Mouse (Mus musculus): Measurements from ENCODE around the gene Det1. TPM values are rescaled to one million over a fixed set of nuclear protein-coding genes. Genes with fewer than 3 reads are reported as not detected.
A peak's percentile ranks its signal among the peaks of the same experiment; 100 is the strongest.

The Det1 gene
- 20.5 and 24.0 TPM in 2 replicates for polyA plus RNA-seq (2014; fragmentation: Nextera tagmentation; extraction: Ambion mirVana)

DNA sequence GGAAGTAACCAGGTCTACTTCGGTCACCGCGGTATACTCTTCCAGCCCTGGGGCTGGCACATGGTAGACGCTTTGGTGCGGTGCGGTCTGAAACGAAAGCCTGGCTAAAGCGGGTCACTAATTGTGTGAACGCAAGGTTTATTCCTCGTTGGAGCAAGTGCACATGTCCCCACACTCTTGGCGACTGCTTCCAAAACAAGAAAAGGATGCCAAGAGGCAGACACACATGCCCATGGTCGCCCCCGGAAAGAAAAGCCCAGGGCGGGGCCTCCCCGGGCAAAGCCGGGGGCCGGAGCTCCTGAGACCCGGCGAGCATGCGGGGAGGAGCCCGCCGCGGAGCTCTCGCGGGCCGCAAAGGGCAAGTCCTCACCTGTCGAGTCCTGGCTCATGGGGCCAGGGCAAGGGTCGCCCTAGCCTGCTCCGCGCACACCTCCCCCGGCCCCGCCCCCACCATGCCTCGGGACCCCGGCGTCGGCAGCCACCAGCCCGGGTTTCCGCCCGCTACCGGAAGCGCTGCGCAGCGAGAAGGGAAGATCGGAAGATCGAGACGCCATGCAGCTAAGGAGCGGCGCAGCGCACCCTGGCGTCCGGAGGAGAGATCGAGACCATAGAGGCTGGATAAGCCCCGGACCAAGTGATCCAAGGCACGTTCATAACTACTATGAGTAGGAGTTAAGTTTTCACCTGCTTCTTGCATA lies at the start of gene Det1:
Gene Det1 (minus strand): TSS at position 527 of the 698 bp plus-strand sequence.
- Histone ChIP-seq H3K9ac (ENCODE audit: low read length) (peak within 1 kb of the TSS; percentile 94), H3K27me3 (ENCODE audit: control insufficient read depth, insufficient read depth, low read length) (no peaks in the 10 kb centered on the region), H3K4me2 (peak within 1 kb of the TSS; percentile 69), H3K4me3 (ENCODE audit: low read depth, low read length) (peak within 1 kb of the TSS; percentile 89), H3K4me1 (ENCODE audit: control insufficient read depth, insufficient read depth, low read length) (peaks cover 8% of the 10 kb centered on the region; the same call in 1 of the 2 replicates), H3K36me3 (ENCODE audit: control insufficient read depth, insufficient read depth, low read length) (peaks cover 14% of the 10 kb centered on the region), H3K9me3 (ENCODE audit: control insufficient read depth, low read length) (no peaks in the 10 kb centered on the region), H3K27ac (ENCODE audit: low read depth, low read length) (peak within 1 kb of the TSS; percentile 54)
- ATAC-seq (ENCODE audit: low FRiP score), result peak; percentile 95
- under 1% methylated on average over 54 of the region's 54 CpGs for WGBS
- peak; percentile 99 for DNase-seq (ENCODE audit: low spot score, missing footprints)

GRCm38 (mm10) chr7:78895653-78896333 lies 48.7 kb upstream of the Det1 start, which contains the start of gene Aen:
Aen (plus strand) TSS chr7:78895854.
- 1% methylated on average over 53 of the region's 53 CpGs for WGBS
- Histone ChIP-seq H3K4me3 (ENCODE audit: low read depth, low read length) (peak within 1 kb of the TSS; percentile 73), H3K4me2 (peak within 1 kb of the TSS; percentile 96), H3K9ac (ENCODE audit: low read length) (peak within 1 kb of the TSS; percentile 75), H3K4me1 (ENCODE audit: control insufficient read depth, insufficient read depth, low read length) (peaks cover 12% of the 10 kb centered on the region), H3K9me3 (ENCODE audit: control insufficient read depth, low read length) (no peaks in the 10 kb centered on the region), H3K27ac (ENCODE audit: low read depth, low read length) (no peak within 1 kb of the TSS), H3K27me3 (ENCODE audit: control insufficient read depth, insufficient read depth, low read length) (no peaks in the 10 kb centered on the region), H3K36me3 (ENCODE audit: control insufficient read depth, insufficient read depth, low read length) (no peaks in the 10 kb centered on the region)
- peak; percentile 98 for ATAC-seq (ENCODE audit: low FRiP score)
- DNase-seq (ENCODE audit: low spot score, missing footprints), result peak; percentile 99

DNA sequence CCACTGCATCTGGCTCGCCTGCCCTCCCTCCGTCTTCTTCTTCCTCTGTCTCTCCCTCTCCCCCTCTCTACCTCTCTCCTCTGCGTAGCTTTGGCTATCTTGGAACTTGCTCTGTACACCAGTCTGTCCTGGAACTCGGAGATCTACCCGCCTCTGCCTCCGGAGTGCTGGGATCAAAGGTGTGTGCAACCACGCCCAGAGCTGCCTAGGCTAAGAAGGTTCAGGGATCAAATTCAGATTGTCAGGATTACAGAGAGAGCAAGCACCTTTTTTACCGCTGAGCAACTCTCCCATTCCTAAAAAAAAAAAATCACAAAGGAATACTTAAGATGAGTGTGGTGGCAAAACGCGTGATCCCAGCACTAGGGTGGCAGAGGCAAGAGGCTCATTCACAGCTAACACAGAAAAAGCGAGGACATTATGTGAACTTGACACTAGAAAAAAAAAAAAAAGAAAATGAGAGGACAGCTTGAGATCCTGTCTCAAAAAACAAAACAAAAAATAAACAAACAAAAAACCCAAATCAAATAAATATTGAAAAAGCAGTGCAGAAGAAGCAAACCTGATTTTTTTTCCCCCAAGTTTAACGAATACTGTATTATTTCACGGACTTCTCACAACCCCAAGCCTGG lies 48.1 kb upstream of the Det1 start:
- peak overlapping the region; percentile 17; the same call in 1 of the 2 replicates for H3K9ac ChIP-seq (ENCODE audit: low read length)
- H3K36me3 ChIP-seq (ENCODE audit: control insufficient read depth, insufficient read depth, low read length), result no peaks in the 10 kb centered on the region
- H3K27ac ChIP-seq (ENCODE audit: low read depth, low read length), result no peak overlapping the region
- ATAC-seq (ENCODE audit: low FRiP score) (no peak), DNase-seq (ENCODE audit: low spot score, missing footprints) (peak; percentile 81)
- 58% methylated on average over 13 of the region's 13 CpGs for WGBS
- no peaks in the 10 kb centered on the region for H3K27me3 ChIP-seq (ENCODE audit: control insufficient read depth, insufficient read depth, low read length)
- H3K4me2 ChIP-seq, result peak overlapping the region; percentile 96
- peak overlapping the region; percentile 73 for H3K4me3 ChIP-seq (ENCODE audit: low read depth, low read length)
- H3K4me1 ChIP-seq (ENCODE audit: control insufficient read depth, insufficient read depth, low read length), result peaks cover 12% of the 10 kb centered on the region
- no peaks in the 10 kb centered on the region for H3K9me3 ChIP-seq (ENCODE audit: control insufficient read depth, low read length)

GRCm38 (mm10) chr7:78893917-78894316 lies 46.9 kb upstream of the Det1 start:
- Histone ChIP-seq H3K27ac (ENCODE audit: low read depth, low read length) (no peak overlapping the region), H3K27me3 (ENCODE audit: control insufficient read depth, insufficient read depth, low read length) (no peaks in the 10 kb centered on the region), H3K4me1 (ENCODE audit: control insufficient read depth, insufficient read depth, low read length) (peaks cover 12% of the 10 kb centered on the region), H3K9ac (ENCODE audit: low read length) (no peak overlapping the region), H3K4me2 (no peak overlapping the region), H3K36me3 (ENCODE audit: control insufficient read depth, insufficient read depth, low read length) (no peaks in the 10 kb centered on the region), H3K9me3 (ENCODE audit: control insufficient read depth, low read length) (no peaks in the 10 kb centered on the region), H3K4me3 (ENCODE audit: low read depth, low read length) (no peak overlapping the region)
- 92% methylated on average over 10 of the region's 10 CpGs for WGBS
- peak; percentile 69 for DNase-seq (ENCODE audit: low spot score, missing footprints)
- no peak for ATAC-seq (ENCODE audit: low FRiP score)

GRCm38 (mm10) chr7:78890641-78891040 lies 43.6 kb upstream of the Det1 start:
- ATAC-seq (ENCODE audit: low FRiP score) (no peak; the same call in 1 of the 2 replicates), DNase-seq (ENCODE audit: low spot score, missing footprints) (peak; percentile 100)
- Histone ChIP-seq H3K36me3 (ENCODE audit: control insufficient read depth, insufficient read depth, low read length) (no peaks in the 10 kb centered on the region), H3K27me3 (ENCODE audit: control insufficient read depth, insufficient read depth, low read length) (no peaks in the 10 kb centered on the region; the same call in 1 of the 2 replicates), H3K4me3 (ENCODE audit: low read depth, low read length) (no peak overlapping the region), H3K4me1 (ENCODE audit: control insufficient read depth, insufficient read depth, low read length) (peaks cover 21% of the 10 kb centered on the region), H3K27ac (ENCODE audit: low read depth, low read length) (no peak overlapping the region), H3K9ac (ENCODE audit: low read length) (no peak overlapping the region), H3K9me3 (ENCODE audit: control insufficient read depth, low read length) (no peaks in the 10 kb centered on the region), H3K4me2 (no peak overlapping the region)
- 3% methylated on average over 16 of the region's 16 CpGs for WGBS

- H3K9ac ChIP-seq (ENCODE audit: low read length), result peak overlapping the region; percentile 14; the same call in 1 of the 2 replicates
- DNase-seq (ENCODE audit: low spot score, missing footprints) (peak; percentile 84), ATAC-seq (ENCODE audit: low FRiP score) (no peak)
- no peak overlapping the region for H3K4me3 ChIP-seq (ENCODE audit: low read depth, low read length)
- 0 out of 2 replicates have a peak overlapping the region, but pooled peaks have one; percentile 2 for H3K4me2 ChIP-seq
- no peaks in the 10 kb centered on the region for H3K9me3 ChIP-seq (ENCODE audit: control insufficient read depth, low read length)
- peaks cover 2% of the 10 kb centered on the region; the same call in 1 of the 2 replicates for H3K27me3 ChIP-seq (ENCODE audit: control insufficient read depth, insufficient read depth, low read length)
- peak overlapping the region; percentile 40 for H3K27ac ChIP-seq (ENCODE audit: low read depth, low read length)
- no peaks in the 10 kb centered on the region for H3K36me3 ChIP-seq (ENCODE audit: control insufficient read depth, insufficient read depth, low read length)
- 73% methylated on average over 9 of the region's 9 CpGs for WGBS
- peaks cover 42% of the 10 kb centered on the region for H3K4me1 ChIP-seq (ENCODE audit: control insufficient read depth, insufficient read depth, low read length)
Observed at GRCm38 (mm10) chr7:78887431-78887842, 40.4 kb upstream of the Det1 start.

DNA sequence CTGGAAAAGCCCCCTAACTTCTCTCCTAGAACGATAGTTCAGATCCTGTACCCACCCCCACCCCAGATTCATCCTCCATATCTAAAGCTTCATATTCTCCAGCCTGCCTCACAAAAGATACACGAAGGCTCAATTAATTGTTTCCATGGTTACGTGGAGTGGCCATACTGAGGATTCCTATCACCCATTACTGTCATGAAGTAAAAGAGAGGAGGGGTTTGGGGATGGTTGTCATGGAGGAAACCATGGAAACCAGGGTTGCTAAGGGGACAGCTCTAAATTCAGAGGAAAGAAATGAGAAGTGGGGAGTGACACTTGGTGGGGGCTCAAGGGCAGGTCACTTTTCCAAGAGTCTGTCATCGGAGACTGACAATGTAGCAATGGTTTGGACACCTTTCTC lies 39.4 kb upstream of the Det1 start:
- Histone ChIP-seq H3K27me3 (ENCODE audit: control insufficient read depth, insufficient read depth, low read length) (peaks cover 2% of the 10 kb centered on the region; the same call in 1 of the 2 replicates), H3K4me3 (ENCODE audit: low read depth, low read length) (peak overlapping the region; percentile 9; the same call in 1 of the 2 replicates), H3K9me3 (ENCODE audit: control insufficient read depth, low read length) (no peaks in the 10 kb centered on the region), H3K36me3 (ENCODE audit: control insufficient read depth, insufficient read depth, low read length) (no peaks in the 10 kb centered on the region), H3K9ac (ENCODE audit: low read length) (no peak overlapping the region), H3K4me1 (ENCODE audit: control insufficient read depth, insufficient read depth, low read length) (peaks cover 47% of the 10 kb centered on the region), H3K4me2 (peak overlapping the region; percentile 30; the same call in 1 of the 2 replicates), H3K27ac (ENCODE audit: low read depth, low read length) (peak overlapping the region; percentile 40)
- no peak for ATAC-seq (ENCODE audit: low FRiP score)
- 21% methylated on average over 4 of the region's 4 CpGs for WGBS
- peak; percentile 89 for DNase-seq (ENCODE audit: low spot score, missing footprints)

- H3K9ac ChIP-seq (ENCODE audit: low read length), result no peak overlapping the region
- H3K27ac ChIP-seq (ENCODE audit: low read depth, low read length), result no peak overlapping the region
- H3K4me1 ChIP-seq (ENCODE audit: control insufficient read depth, insufficient read depth, low read length), result peaks cover 53% of the 10 kb centered on the region
- H3K36me3 ChIP-seq (ENCODE audit: control insufficient read depth, insufficient read depth, low read length), result no peaks in the 10 kb centered on the region
- no peak for ATAC-seq (ENCODE audit: low FRiP score)
- DNase-seq (ENCODE audit: low spot score, missing footprints), result peak; percentile 80
- 86% methylated on average over 5 of the region's 5 CpGs for WGBS
- H3K4me2 ChIP-seq, result no peak overlapping the region
- no peak overlapping the region for H3K4me3 ChIP-seq (ENCODE audit: low read depth, low read length)
- no peaks in the 10 kb centered on the region for H3K9me3 ChIP-seq (ENCODE audit: control insufficient read depth, low read length)
- H3K27me3 ChIP-seq (ENCODE audit: control insufficient read depth, insufficient read depth, low read length), result peaks cover 2% of the 10 kb centered on the region; the same call in 1 of the 2 replicates
Observed at GRCm38 (mm10) chr7:78885404-78885803, 38.3 kb upstream of the Det1 start.

Measured in midbrain, embryonic 11.5 days (tissue).